Mouse (Mus musculus) midbrain, embryonic 10.5 days (tissue): Measurements from ENCODE around the gene D1Ertd622e. TPM values are rescaled to one million over a fixed set of nuclear protein-coding genes. Genes with fewer than 3 reads are reported as not detected.

ENCODE experiments used
- DNase-seq: peaks from one replicate; pipeline ENCODE4 v3.0.0-alpha.2; 2017; ENCODE audit warnings: low spot score
- H3K27ac ChIP-seq: fragments of 300-500 bp; sonication (generic); replicated peaks from 2 replicates; pipeline ENCODE4 v1.5.1; 2016; ENCODE audit warnings: mild to moderate bottlenecking
- H3K27me3 ChIP-seq: fragments of 300-500 bp; sonication (generic); 2 replicates; pipeline ENCODE4 v1.6.1; 2016; ENCODE audit warnings: low read depth, mild to moderate bottlenecking; ENCODE audit not compliant: poor library complexity, severe bottlenecking
- H3K36me3 ChIP-seq: fragments of 300-500 bp; sonication (generic); 2 replicates; pipeline ENCODE4 v1.6.1; 2016; ENCODE audit warnings: mild to moderate bottlenecking, moderate library complexity
- H3K4me1 ChIP-seq: fragments of 300-500 bp; sonication (generic); 2 replicates; pipeline ENCODE4 v1.6.1; 2016
- H3K4me3 ChIP-seq: fragments of 300-500 bp; sonication (generic); 2 replicates; pipeline ENCODE4 v1.5.1; 2016; ENCODE audit warnings: mild to moderate bottlenecking, moderate library complexity
- H3K9me3 ChIP-seq: fragments of 300-500 bp; sonication (generic); replicated peaks from 2 replicates; pipeline ENCODE4 v1.6.1; 2016; ENCODE audit warnings: mild to moderate bottlenecking
- WGBS: fragments of 180-500 bp; shearing (Covaris S2); methylation state at CpG from one replicate; pipeline ENCODE4 v1.1.7; 2016; 5-methylcytosine and 5-hydroxymethylcytosine counted together
- polyA plus RNA-seq: library from polyadenylated mRNA; unstranded; fragments of >200 nt; fragmentation: Nextera tagmentation; extraction: Ambion mirVana; gene quantifications from 2 replicates; pipeline ENCODE4 v1.2.1, GENCODE M21; 2016

The D1Ertd622e gene
- polyA plus RNA-seq, 1 experiment from 2014 or later = 39.0 TPM

DNA sequence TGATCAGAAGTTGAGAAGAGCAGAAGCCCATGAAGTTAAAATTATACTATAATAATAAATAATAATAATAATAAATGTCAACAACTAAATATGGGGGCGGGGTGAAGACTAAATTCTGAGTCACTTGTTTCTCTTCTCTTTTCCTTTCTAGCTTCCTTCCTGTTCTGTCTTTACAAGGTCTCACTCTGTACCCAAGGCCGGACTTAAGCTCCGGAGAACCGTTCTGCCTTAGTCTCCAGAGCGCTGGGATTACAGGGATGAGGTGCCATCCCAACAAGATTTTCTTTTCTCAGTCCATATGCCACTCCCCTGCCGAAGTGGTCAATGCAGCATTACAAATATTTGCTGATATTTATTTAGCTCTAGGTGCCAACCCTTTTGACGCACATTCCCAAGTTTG lies 450 bp upstream of the D1Ertd622e start:
- peak overlapping the region; percentile 98 for H3K27ac ChIP-seq
- peak; percentile 17 for DNase-seq

DNA sequence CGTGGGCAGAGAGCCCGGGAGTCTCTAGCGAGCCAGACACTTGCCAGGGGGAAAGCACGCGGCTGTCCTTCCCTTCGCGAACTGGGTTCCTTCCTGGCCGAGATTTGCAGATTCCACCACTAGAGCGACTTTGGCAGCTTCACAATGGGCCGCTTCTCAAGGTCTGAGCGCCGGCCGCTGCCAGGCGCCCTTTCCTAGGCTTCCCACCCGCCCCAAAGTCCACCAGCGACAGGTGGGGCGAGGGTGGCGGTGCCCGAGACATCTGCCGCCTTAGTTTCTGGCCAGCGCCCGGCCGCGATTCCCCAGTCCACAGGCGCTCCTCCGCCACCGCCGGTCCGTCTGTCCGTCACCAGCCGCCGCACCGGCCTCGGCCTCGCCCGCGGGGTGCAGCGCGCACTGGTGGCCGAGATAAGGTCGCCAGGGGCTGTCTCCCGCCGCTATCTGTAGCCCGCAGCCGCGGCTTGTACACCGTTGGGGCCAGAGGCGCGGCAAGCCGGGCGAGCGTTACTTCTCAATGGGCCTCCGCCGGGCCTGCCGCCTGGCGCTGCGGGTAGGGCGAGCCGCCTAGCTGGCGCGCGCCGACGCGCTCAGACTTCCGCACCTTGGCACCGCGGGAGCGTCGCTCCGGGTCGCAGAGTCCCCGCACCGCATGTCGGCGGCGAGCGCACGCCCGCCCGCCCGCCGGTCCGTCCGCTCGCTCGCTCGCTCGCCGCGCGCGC lies 1.0 kb downstream of the D1Ertd622e start:
- peak overlapping the region; percentile 98 for H3K27ac ChIP-seq
- peak; percentile 75 for DNase-seq
- peak overlapping the region; percentile 93 for H3K4me3 ChIP-seq
- under 1% methylated on average over 92 of the region's 93 CpGs for WGBS
- no peaks in the 10 kb centered on the region for H3K9me3 ChIP-seq
- H3K4me1 ChIP-seq = peaks cover 48% of the 10 kb centered on the region
- H3K36me3 ChIP-seq = no peaks in the 10 kb centered on the region
- peaks cover 14% of the 10 kb centered on the region for H3K27me3 ChIP-seq

More for the DNA sequence above, 450 bp upstream of the D1Ertd622e start:
- H3K4me1 ChIP-seq = peaks cover 35% of the 10 kb centered on the region
- no peaks in the 10 kb centered on the region for H3K9me3 ChIP-seq
- H3K36me3 ChIP-seq = no peaks in the 10 kb centered on the region
- peak overlapping the region; percentile 93 for H3K4me3 ChIP-seq
- H3K27me3 ChIP-seq = peaks cover 14% of the 10 kb centered on the region
- WGBS = 16% methylated on average over 7 of the region's 7 CpGs

DNA sequence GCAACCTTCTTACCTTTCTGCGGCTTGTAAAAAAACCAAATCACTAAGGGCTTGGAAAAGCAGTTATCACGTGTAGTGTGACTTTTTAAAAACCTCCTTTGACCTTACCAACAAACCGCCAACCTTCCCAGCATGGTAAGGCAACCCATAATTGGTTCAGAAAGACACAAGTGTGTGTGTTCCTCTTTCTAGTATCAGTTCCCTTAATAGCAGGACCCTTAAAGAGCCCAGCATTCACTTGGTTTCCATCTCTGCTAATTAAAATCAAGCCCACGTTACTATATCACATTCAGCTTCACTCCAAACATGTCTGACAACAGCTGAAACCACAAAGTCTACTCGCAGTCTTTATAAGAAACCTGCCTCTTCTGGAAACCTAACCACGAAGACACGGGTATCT lies 2.5 kb downstream of the D1Ertd622e start:
- Histone ChIP-seq H3K4me1 (peaks cover 60% of the 10 kb centered on the region), H3K27me3 (peaks cover 14% of the 10 kb centered on the region)
- peak; percentile 14 for DNase-seq

DNA sequence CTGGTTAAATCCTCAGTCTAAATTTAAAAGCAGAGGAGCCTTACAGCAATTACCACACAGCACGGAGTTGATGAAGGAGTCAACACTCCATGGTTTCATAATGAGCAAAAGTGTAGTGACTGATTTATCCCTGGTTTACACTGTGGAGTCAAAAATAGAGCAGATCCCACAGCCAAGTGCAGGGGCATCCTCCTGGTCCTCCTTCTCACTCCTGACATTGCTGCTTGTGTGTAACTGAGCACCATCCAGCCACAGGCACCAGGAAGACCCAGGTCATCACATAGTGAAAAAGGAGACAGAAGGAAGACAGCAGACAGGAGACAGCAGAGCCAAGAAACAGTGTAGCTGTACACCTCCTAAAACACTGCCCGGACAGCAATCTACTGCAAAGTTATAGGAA lies 4.1 kb downstream of the D1Ertd622e start:
- peak; percentile 9 for DNase-seq
- peaks cover 64% of the 10 kb centered on the region for H3K4me1 ChIP-seq
- H3K27me3 ChIP-seq = peaks cover 4% of the 10 kb centered on the region
- 89% methylated on average over 2 of the region's 2 CpGs for WGBS
- peaks cover 8% of the 10 kb centered on the region; the same call in 1 of the 2 replicates for H3K36me3 ChIP-seq
- no peak overlapping the region for H3K27ac ChIP-seq
- no peaks in the 10 kb centered on the region for H3K9me3 ChIP-seq
- H3K4me3 ChIP-seq = peak overlapping the region; percentile 93; the same call in 1 of the 2 replicates

More for the DNA sequence above, 2.5 kb downstream of the D1Ertd622e start:
- Histone ChIP-seq H3K9me3 (no peaks in the 10 kb centered on the region), H3K4me3 (peak overlapping the region; percentile 93), H3K27ac (peak overlapping the region; percentile 98; the same call in 1 of the 2 replicates), H3K36me3 (no peaks in the 10 kb centered on the region)
- 48% methylated on average over 7 of the region's 7 CpGs for WGBS

DNA sequence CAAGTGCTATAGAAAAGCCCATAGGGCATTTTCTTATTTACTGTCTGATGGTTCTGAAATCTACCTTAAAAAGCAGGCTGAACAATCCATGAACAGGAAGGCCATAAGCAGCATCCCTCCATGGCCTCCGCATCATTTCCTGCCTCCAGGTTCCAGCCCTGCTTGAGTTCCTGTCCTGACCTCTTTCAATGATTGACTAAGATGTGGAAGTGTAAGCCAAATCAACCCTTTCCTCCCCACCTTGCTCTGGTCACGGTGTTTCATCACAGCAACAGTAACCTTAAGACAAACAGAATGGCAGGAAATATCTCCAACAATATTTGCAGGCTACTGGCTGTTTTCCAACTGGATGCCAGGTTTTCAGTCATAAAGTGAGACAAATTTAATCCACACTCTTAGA lies 4.7 kb downstream of the D1Ertd622e start:
- H3K4me1 ChIP-seq = peaks cover 61% of the 10 kb centered on the region

DNA sequence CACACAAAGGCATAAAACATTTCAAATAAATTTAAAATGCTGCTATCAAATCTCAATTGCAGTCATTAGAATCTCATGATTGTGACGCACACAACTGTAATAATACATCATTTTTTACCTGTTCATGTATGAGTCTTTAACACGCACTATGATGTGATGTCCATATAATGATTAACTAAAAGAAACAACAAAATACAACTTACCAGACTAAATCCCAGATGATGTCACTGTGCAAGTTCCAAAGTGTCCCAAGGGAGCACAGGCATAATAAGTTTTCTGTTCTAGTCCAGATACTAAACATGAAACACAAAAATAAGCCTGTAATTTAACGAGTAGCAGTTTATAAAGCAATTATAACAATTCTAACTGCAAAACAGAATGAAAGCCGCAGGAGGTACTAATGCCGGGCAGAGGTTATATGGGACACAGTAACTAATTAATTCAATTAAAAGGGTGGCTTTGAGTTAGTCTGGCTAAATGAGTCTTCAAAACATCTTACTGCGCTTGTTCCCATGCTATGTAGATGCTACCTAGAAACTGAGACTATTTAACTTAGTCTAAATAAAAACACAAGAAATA lies 7.4 kb downstream of the D1Ertd622e start:
- peaks cover 51% of the 10 kb centered on the region for H3K4me1 ChIP-seq
- DNase-seq = no peak
- 89% methylated on average over 6 of the region's 6 CpGs for WGBS
- H3K4me3 ChIP-seq = no peak overlapping the region
- no peak overlapping the region for H3K27ac ChIP-seq
- peaks cover 10% of the 10 kb centered on the region; the same call in 1 of the 2 replicates for H3K36me3 ChIP-seq
- no peaks in the 10 kb centered on the region for H3K9me3 ChIP-seq
- H3K27me3 ChIP-seq = no peaks in the 10 kb centered on the region

More for the DNA sequence above, 4.7 kb downstream of the D1Ertd622e start:
- peaks cover 8% of the 10 kb centered on the region; the same call in 1 of the 2 replicates for H3K36me3 ChIP-seq
- no peaks in the 10 kb centered on the region for H3K27me3 ChIP-seq
- no peak overlapping the region for H3K27ac ChIP-seq
- DNase-seq = peak; percentile 10
- H3K9me3 ChIP-seq = no peaks in the 10 kb centered on the region
- H3K4me3 ChIP-seq = peak overlapping the region; percentile 93; the same call in 1 of the 2 replicates
- WGBS = 80% methylated on average over 2 of the region's 2 CpGs

DNA sequence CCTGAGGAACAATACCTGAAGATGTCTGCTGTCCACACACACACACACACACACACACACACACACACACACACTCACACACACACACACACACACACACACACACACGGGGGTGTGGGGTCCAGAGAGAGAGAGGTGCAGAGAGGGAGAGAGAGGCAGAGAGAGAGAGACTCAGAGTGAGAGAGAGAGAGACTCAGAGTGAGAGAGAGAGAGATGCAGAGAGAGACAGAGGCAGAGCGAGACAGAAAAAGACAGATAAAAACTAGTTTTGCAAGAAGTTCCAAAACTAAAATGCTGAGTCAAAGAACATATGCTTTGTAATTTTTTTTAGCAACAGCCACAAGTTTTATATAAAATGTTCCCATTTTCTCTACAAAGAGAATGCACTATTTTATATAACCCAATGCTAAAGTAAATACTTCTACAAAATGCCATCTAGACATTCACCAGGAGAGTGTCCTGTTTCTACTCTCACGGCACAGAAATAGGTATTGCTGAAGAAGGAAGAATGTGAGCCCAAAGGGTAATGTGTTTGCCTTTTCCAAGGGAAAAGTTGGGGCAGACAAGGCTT lies 11.2 kb downstream of the D1Ertd622e start:
- 81% methylated on average over 3 of the region's 3 CpGs for WGBS
- Histone ChIP-seq H3K36me3 (peaks cover 48% of the 10 kb centered on the region), H3K9me3 (no peaks in the 10 kb centered on the region), H3K4me3 (no peak overlapping the region), H3K4me1 (peaks cover 14% of the 10 kb centered on the region; the same call in 1 of the 2 replicates), H3K27me3 (no peaks in the 10 kb centered on the region), H3K27ac (no peak overlapping the region)
- no peak for DNase-seq

DNA sequence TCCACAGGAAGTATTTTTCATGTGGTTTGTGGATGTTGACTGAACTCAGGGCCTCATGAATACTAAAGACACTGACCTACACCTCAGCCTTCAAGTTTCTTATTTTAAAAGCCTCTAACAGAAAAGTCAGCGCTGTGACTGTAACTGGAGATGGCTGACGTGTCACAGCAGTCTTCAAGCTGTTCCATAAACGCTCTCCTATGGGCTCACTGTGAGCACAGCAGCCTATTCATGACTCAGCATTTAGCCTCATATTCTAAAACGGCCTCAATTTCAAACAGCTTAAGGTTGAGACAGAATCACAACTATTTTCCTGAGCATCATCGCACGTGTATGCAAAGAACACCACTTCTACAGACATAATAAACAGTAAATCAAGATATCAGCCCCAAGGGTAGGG lies 11.8 kb downstream of the D1Ertd622e start:
- DNase-seq = no peak
- Histone ChIP-seq H3K4me3 (no peak overlapping the region), H3K36me3 (peaks cover 53% of the 10 kb centered on the region), H3K4me1 (peaks cover 9% of the 10 kb centered on the region; the same call in 1 of the 2 replicates), H3K9me3 (no peaks in the 10 kb centered on the region), H3K27me3 (no peaks in the 10 kb centered on the region), H3K27ac (no peak overlapping the region)
- 81% methylated on average over 6 of the region's 6 CpGs for WGBS

DNA sequence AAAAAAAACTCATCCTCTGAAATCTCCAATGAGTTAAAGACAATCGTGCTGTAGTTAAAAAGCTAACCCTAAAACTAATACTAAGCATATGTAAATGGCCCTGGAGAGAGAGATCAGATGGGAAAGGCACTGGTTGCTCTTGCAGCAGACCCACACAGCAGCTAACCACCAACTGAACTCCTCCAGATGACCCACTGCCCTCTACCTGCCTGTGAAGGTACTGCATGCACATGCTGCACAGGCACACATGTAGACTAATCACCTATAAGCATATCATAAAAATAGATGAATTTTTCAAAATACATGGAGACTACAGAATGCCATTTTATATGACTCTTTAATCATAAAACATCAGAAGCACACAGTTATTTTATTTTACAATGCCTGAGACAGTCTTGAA lies 14.8 kb downstream of the D1Ertd622e start:
- H3K4me3 ChIP-seq = no peak overlapping the region
- no peak for DNase-seq
- H3K27ac ChIP-seq = no peak overlapping the region
- H3K36me3 ChIP-seq = peaks cover 71% of the 10 kb centered on the region
- no peaks in the 10 kb centered on the region for H3K27me3 ChIP-seq
- WGBS = 94% methylated on average over 1 of the region's 1 CpGs
- H3K9me3 ChIP-seq = no peaks in the 10 kb centered on the region
- H3K4me1 ChIP-seq = no peaks in the 10 kb centered on the region

DNA sequence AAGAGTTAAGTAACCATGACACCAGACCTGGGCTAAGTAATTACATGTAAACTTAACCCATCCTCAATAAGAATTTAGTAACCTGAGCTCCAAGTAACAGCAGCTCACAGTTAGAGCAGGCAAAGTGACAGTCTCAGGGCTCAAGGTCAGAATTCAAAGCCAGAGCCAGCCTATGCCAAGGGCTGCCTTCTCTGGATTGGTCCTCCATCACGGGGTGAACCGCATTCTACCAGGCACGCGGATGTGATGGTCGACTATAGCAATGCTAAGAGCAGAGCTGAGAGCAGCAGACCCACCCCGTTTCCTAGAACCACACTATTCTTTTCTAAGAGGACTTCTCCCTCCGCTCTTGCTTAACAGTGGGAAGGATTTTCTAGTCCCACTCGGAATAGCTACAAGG lies 27.8 kb downstream of the D1Ertd622e start:
- no peak overlapping the region for H3K27ac ChIP-seq
- 91% methylated on average over 8 of the region's 8 CpGs for WGBS
- H3K4me1 ChIP-seq = peaks cover 24% of the 10 kb centered on the region
- no peak for DNase-seq
- no peak overlapping the region for H3K4me3 ChIP-seq
- no peaks in the 10 kb centered on the region for H3K9me3 ChIP-seq
- no peaks in the 10 kb centered on the region for H3K27me3 ChIP-seq
- H3K36me3 ChIP-seq = peaks cover 24% of the 10 kb centered on the region

DNA sequence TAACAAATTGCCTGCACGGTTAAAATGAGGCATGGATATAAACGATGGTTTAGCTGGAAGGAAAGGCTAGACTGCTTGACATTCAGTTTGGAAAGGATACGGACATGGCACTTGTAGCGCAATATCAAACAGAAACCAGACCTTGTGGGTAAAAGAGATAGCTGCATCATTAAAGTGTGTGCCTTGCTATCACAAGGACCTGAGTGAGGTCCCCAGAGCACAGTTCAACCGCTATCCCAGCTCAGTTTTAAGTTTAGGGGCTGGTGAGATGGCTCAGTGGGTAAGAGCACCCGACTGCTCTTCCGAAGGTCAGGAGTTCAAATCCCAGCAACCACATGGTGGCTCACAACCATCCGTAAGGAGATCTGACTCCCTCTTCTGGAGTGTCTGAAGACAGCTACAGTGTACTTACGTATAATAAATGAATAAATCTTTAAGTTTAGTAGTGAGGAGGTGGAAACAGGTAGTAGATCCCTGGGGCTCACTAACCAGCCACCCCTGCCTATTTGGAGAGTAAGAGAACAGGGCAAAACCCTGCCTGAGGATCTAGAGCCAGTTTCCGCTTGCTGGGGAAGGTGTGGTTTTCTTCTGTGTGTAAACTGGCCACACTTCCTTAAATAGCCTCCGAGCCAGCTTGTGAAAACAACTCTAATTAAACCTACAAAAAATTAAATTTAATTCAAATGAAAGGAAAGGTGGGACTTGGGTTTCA lies 29.2 kb downstream of the D1Ertd622e start:
- no peaks in the 10 kb centered on the region for H3K9me3 ChIP-seq
- no peak overlapping the region for H3K4me3 ChIP-seq
- H3K27ac ChIP-seq = no peak overlapping the region
- H3K27me3 ChIP-seq = no peaks in the 10 kb centered on the region
- peaks cover 33% of the 10 kb centered on the region for H3K4me1 ChIP-seq
- DNase-seq = no peak
- peaks cover 10% of the 10 kb centered on the region for H3K36me3 ChIP-seq
- WGBS = 93% methylated on average over 11 of the region's 11 CpGs

DNA sequence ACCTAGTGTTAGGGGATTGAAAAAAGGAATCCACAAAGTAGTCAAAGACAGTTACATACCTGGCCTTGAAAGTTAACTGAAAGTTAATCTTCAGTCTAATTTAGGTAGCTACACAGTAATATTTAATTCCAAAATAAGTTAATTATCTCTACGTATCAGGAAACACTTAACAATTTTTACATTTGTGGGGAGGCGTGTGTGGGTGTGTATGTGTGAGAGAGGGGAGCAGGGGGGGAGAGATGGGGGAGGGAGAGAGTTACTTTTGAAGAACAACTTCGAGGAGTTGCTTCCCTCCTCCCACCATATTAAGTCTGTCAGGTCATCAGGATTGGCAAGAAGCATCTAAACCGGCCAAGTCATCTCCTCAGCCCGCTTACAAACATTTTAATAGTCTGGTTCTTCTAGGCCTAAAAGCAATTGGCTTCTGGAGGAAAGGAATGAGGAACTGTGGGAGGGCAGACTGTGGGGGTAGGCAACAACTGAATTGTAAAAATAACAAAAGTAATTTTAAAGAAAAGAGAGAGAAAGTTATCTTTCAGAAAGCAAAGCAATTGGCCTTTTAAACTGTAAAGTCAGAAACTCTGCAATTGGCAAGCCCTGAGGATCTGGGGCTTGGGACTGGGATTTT lies 29.9 kb downstream of the D1Ertd622e start:
- no peak for DNase-seq
- Histone ChIP-seq H3K4me1 (peaks cover 33% of the 10 kb centered on the region), H3K4me3 (no peak overlapping the region), H3K27me3 (no peaks in the 10 kb centered on the region), H3K27ac (no peak overlapping the region), H3K36me3 (peaks cover 9% of the 10 kb centered on the region; the same call in 1 of the 2 replicates), H3K9me3 (no peaks in the 10 kb centered on the region)
- 82% methylated on average over 5 of the region's 5 CpGs for WGBS
